Mouse (Mus musculus) gastrocnemius, postnatal 4 days (tissue): Measurements from ENCODE around the gene Il6ra. TPM values are rescaled to one million over a fixed set of nuclear protein-coding genes. Genes with fewer than 3 reads are reported as not detected.

Experiments used
- DNase-seq, 2 experiments: peaks; one replicate each; pipeline ENCODE4 v3.0.0; 2021 to 2022; ENCODE audit warnings: low spot score in 2 of 2, mixed read lengths in 2 of 2
- total RNA-seq, 2 experiments: library from RNA; stranded (reverse); gene quantifications; 2 replicates each; pipeline ENCODE4 v1.2.3; 2021

The Il6ra gene
- total RNA-seq, 2 experiments from 2014 or later, result 3.8 to 4.2 TPM

DNA sequence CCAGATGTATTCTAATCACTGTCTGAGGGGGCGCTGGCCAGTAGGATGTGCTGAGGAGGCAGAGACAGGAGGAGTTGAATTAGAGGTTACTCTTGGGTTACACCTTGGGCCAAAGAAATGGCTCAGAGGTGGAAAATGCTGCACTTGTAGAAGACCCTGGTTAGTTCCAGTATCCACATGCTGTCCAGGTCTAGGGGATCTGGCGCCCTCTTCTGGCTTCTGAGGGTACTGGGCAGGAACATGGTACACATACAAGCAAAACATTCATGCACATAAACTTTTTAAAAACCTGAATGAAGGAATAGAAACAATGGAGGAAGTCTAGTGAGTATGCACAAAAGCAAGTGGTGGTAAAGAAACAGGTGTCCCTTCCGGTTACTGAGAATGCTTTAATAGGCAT lies 55.6 kb downstream of the Il6ra start:
- DNase-seq, result no peak

DNA sequence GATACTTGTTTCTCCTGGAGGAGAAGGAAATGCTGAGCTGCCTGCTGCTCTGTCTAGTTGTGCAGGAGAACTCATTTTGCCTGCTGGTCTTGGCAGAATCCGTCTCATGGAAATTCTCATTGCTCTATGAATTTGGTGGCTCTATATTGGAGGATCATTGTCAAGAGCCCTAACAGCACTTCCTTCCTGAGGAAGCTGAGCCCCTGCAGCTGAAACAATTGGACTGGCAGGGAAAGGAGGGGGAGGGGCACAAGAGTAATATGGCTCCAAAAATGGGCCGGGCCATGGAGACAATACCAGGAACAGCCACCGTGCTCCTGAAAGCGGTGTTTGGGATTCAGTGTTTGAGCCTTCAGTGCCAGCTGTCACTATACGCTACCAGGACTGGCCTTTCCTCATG lies 59.2 kb downstream of the Il6ra start:
- DNase-seq, result no peak

DNA sequence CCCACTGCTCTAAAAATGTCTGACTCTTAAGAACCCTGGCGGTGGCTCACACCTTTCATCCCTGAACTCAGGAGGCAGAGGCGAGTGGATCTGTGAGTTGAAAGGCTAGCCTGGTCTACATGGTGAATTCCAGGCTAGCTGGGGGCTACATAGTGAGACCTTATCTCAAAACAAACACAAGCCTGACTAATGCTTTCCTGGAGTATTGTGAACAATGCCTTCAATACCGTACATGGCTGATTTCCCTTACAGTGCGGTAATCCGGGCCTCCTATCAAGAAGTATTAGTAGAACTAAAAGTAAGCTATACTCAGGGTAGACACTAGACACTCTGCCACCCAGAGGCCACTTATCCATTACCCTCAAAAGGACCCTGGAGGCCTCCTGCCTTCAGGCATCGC lies 64.9 kb downstream of the Il6ra start:
- no peak for DNase-seq

- no peak for DNase-seq
Measured at GRCm38 (mm10) chr3:89847596-89847995, 65.4 kb downstream of the Il6ra start.

- DNase-seq, result no peak
Measured at GRCm38 (mm10) chr3:89847126-89847525, 65.9 kb downstream of the Il6ra start.

GRCm38 (mm10) chr3:89845814-89846213 lies 67.2 kb downstream of the Il6ra start:
- DNase-seq, result no peak

DNA sequence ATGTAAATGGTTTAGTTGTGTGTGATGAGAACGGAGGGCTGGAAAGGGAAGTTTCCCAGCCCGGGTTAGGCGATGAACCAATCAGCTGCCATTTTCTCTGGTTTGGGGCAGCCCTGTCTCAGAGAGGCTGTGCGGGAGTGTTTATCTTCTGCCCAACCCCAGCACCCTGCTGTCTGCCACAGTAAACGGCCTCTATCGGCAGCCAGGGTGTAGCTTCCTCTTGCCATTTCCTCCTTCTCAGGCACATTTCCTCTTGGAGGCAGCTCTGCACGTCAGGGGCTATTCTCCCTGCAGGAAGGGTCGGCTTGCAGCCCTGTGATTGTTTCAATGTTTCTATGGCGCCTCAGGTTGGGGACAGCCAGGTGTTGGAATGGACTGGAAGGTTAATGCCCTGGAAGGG lies 69.8 kb downstream of the Il6ra start:
- peak in 1 of 2 experiments; percentile 28 for DNase-seq

DNA sequence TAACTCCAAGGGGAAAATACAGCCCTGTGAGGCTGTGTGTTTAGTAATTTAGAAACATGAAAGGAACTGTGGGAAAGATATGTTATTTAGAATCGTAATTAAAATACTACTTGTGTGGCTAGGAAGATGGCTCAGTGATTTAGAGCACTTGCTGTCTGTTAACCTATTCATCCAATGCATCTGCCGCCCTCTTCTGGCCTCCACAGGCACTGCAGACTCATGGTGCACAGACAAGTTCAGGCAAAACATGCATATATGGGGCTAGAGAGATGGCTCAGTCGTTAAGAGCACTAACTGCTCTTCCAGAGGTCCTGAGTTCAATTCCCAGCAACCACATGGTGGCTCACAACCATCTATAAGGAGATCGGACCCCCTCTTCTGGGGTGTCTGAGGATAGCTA lies 70.7 kb downstream of the Il6ra start:
- no peak for DNase-seq

- DNase-seq, result no peak
Measured at GRCm38 (mm10) chr3:89835362-89835761, 77.6 kb downstream of the Il6ra start.

DNA sequence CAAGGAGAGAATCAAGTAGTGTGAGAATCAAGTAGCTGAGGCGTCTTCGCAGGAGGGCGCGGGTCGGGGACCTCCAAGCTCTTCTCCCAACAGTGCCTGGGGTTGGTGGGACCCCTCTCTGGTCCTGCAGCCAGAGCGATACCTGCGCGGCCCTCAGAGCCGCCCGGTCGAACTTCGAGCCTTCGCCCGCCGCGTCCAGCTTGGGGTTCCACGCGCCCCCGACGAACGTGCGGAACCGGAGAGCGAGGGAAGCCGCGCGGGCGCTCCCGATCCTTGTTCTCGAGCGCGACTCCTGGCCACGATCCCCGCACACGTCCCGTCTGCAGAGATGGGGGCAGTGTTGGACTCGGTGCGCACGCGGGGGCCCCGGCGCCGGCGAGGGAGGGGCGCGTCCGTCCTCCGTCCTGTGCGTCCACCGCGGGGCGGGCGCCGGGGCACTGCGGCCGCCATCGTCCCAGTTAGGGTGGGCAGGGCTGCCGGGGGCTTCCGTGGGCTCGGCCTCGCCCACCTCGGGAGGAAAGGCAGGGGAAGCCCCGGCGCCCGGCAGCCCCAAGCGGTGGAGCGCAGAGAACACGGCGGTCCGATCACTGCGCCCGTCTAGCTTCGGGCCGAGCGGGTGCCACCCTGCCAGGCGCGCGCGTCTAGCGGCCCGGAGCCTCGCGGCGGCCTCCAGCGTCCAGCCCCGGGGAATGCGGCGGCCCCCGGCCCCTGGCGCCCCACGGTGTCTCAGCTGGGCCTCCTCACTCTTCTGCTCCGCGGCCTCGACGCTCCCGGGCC lies 82.0 kb downstream of the Il6ra start, which contains the start of gene She:
Gene She, plus strand, starts transcription at position 556 of the 777 bp plus-strand sequence.
- DNase-seq, result no peak

DNA sequence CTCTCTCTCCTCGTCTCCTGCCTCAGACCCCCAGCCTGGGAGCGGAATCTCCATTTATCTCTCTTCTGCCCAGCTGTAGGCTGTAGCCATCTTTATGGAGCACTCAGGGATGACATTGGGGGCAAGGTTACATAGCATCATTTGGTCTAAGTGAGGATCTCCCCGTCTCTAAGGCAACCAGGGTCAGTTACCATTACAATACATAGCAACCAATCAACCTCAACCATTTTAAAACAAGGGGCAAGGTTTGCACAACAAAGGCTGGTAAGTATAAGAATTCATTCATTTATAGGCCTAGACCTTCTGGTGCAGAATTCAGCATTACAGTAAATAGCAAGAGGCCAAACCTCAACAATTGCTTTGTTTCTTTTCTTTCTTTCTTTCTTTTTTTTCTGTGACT lies 86.7 kb downstream of the Il6ra start:
- no peak for DNase-seq

DNA sequence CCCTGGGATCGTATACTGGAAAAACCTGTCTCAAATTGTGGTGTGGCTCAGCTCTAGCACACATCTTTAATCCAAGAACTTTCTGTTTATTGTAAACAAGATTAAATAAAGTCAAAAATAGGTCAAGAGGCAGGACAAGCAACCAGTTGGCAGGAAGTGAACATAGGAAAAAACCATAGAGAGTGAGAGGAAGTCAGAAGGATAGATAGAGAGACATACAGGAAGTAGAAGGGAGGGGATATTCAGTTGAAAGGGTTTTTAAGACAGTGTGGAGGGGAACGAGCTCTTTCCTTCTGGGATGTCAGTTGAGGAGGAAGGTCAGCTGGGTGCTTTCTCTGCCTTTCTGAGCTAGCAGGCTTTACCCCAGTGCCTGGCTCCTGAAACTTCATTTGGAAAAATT lies 89.4 kb downstream of the Il6ra start:
- DNase-seq, result no peak

DNA sequence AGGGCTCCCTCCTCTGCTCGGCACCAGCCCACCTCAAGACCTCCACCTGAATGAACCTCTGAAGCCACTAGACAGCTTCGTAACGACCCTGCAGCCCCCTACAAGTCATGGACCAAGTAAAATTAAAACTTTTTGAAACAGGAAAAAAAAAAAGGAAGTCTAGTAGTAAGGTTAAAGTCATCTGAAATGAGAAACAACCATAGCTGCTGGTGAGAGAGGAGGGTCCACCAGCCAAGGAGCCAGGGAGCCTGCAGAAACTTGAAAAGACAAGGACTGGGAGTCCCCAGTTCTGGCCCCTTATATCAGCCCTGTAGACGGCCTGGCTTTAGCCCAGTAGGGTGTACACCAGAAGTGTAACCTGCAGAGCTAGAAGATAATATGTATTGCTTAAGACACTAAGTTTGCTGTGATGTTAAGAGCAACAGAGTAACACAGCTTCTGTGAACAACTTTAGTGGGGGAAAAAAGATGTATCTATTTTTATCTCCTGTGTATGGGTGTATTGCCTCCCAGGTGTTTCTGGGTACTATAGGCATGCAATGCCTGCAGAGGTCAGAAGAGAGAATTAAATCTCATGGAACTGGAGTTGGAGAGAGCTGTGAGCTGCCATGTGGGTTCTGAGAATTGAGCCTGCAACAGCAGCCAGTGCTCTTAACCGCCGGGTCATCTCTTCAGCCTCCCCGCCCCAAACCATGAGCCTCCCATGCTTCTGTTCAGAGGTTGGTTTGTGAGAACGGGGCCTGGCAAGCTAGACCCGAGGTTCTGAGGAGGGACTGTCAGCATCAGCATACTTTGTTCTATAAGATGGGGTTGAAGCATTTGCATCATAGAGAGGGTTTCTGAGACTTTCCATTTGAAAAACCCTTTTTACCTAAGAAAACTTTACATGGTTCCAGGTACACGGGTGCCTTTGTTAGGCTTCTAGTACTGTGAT lies 91.2 kb downstream of the Il6ra start:
- DNase-seq, result no peak

- DNase-seq, result no peak
Measured at GRCm38 (mm10) chr3:89821096-89821513, 91.9 kb downstream of the Il6ra start.

GRCm38 (mm10) chr3:89820311-89821095 lies 92.5 kb downstream of the Il6ra start:
- DNase-seq, result no peak

DNA sequence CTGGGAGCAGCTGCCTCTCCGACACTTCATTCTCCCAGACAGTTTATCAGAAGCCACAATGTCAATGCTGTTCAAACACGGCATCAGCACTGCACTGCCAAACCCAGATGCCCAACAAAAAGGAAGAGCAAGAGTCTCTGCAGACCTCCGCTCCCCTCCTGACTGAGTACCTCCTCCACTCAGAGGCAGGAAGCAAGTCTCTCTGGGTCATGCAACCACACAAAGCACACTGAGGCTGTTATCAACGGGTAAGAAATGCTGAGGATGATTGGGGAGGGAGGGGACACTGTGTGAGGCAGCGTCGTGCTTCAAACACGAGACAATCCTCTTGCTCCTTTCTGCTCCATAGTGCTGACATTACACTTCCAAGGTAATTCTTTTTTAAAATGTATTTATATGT lies 93.1 kb downstream of the Il6ra start:
- no peak for DNase-seq

- no peak for DNase-seq
Measured at GRCm38 (mm10) chr3:89818605-89819004, 94.4 kb downstream of the Il6ra start.

DNA sequence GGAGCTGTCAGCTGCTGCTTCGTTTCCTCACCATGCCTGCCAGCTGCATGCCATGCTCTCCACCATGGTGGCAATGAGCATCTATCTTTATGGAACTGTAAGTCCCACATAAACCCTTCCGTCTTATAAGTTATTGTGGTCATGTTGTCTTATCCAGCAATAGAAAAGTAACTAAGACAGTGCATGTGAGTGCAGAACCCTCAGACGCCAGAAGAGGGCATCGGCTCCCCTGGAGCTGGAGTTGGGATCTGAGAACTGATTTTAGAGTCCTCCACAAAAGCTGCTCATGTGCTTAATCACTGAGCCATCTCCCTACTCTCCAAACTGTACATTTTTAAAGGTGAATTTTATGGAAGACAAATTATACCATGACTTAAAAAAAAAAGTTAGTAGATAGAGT lies 95.9 kb downstream of the Il6ra start:
- peak in 1 of 2 experiments; percentile 34 for DNase-seq
